Mouse (Mus musculus) forebrain, embryonic 16.5 days (tissue): ENCODE measurements around the gene Gcgr. TPM values are rescaled to one million over a fixed set of nuclear protein-coding genes. Genes with fewer than 3 reads are reported as not detected.

Source experiments
- ATAC-seq: fragments of 200-750 bp; cut with Nextera tagmentation; 2 replicates; pipeline ENCODE4 v1.8.0; 2017; ENCODE audit warnings: mild to moderate bottlenecking, moderate library complexity
- H3K27ac ChIP-seq: fragments of 300-500 bp; sonication (generic); 2 replicates; pipeline ENCODE4 v1.5.1; 2014; ENCODE audit warnings: low read length, control low read depth
- H3K27me3 ChIP-seq: fragments of 300-500 bp; sonication (generic); replicated peaks from 2 replicates; pipeline ENCODE4 v1.6.1; 2014; ENCODE audit warnings: low read length; ENCODE audit not compliant: control insufficient read depth, insufficient read depth
- H3K36me3 ChIP-seq: fragments of 300-500 bp; sonication (generic); 2 replicates; pipeline ENCODE4 v1.6.1; 2014; ENCODE audit not compliant: control insufficient read depth, insufficient read depth
- H3K4me1 ChIP-seq: fragments of 300-500 bp; sonication (generic); replicated peaks from 2 replicates; pipeline ENCODE4 v1.6.1; 2014; ENCODE audit warnings: low read length; ENCODE audit not compliant: control insufficient read depth, insufficient read depth
- H3K4me2 ChIP-seq: fragments of 300-500 bp; sonication (generic); 2 replicates; pipeline ENCODE4 v1.6.1; 2014; ENCODE audit warnings: mild to moderate bottlenecking, low read length, control low read depth
- H3K4me3 ChIP-seq: fragments of 300-500 bp; sonication (generic); replicated peaks from 2 replicates; pipeline ENCODE4 v1.5.1; 2014; ENCODE audit warnings: mild to moderate bottlenecking, low read length, control low read depth
- H3K9ac ChIP-seq: fragments of 300-500 bp; sonication (generic); replicated peaks from 2 replicates; pipeline ENCODE4 v1.6.1; 2014; ENCODE audit warnings: low read depth, low read length, control low read depth
- H3K9me3 ChIP-seq: fragments of 300-500 bp; sonication (generic); 2 replicates; pipeline ENCODE4 v1.6.1; 2016; ENCODE audit warnings: low read length; ENCODE audit not compliant: control insufficient read depth
- WGBS: fragments of 180-500 bp; shearing (Covaris S2); extraction: QIAGEN DNeasy Blood & Tissue Kit; methylation state at CpG from one replicate; pipeline ENCODE4 v1.1.7; 2014; 5-methylcytosine and 5-hydroxymethylcytosine counted together
- polyA plus RNA-seq: library from polyadenylated mRNA; unstranded; fragments of >200 nt; fragmentation: Nextera tagmentation; extraction: Ambion mirVana; gene quantifications from 2 replicates; pipeline ENCODE4 v1.2.1, GENCODE M21; 2015

Gcgr gene
- polyA plus RNA-seq, 1 experiment from 2014 or later: not detected

- H3K36me3 ChIP-seq: 0 out of 2 replicates have a peak, but pooled peaks cover 4% of the 10 kb centered on the region
- H3K4me2 ChIP-seq: no peak overlapping the region
- no peaks in the 10 kb centered on the region for H3K27me3 ChIP-seq
- no peak overlapping the region for H3K4me3 ChIP-seq
- H3K9ac ChIP-seq: no peak overlapping the region
- no peak overlapping the region for H3K27ac ChIP-seq
- no peaks in the 10 kb centered on the region for H3K4me1 ChIP-seq
- no peak for ATAC-seq
- no peaks in the 10 kb centered on the region for H3K9me3 ChIP-seq
- WGBS: 73% methylated on average over 6 of the region's 6 CpGs
Observed at GRCm38 (mm10) chr11:120501018-120501417, 29.5 kb upstream of the Gcgr start.

- H3K27ac ChIP-seq: no peak overlapping the region
- no peaks in the 10 kb centered on the region for H3K27me3 ChIP-seq
- no peaks in the 10 kb centered on the region for H3K4me1 ChIP-seq
- H3K4me2 ChIP-seq: no peak overlapping the region
- H3K4me3 ChIP-seq: no peak overlapping the region
- no peaks in the 10 kb centered on the region for H3K9me3 ChIP-seq
- WGBS: 84% methylated on average over 4 of the region's 4 CpGs
- no peak for ATAC-seq
- H3K9ac ChIP-seq: no peak overlapping the region
- H3K36me3 ChIP-seq: 0 out of 2 replicates have a peak, but pooled peaks cover 4% of the 10 kb centered on the region
Observed at GRCm38 (mm10) chr11:120501701-120502100, 28.8 kb upstream of the Gcgr start.

GRCm38 (mm10) chr11:120505661-120506060 lies 24.8 kb upstream of the Gcgr start:
- Histone ChIP-seq H3K4me1 (peaks cover under 1% of the 10 kb centered on the region; the same call in 1 of the 2 replicates), H3K36me3 (no peaks in the 10 kb centered on the region), H3K9me3 (no peaks in the 10 kb centered on the region), H3K9ac (no peak overlapping the region), H3K27me3 (no peaks in the 10 kb centered on the region), H3K4me2 (no peak overlapping the region), H3K4me3 (no peak overlapping the region), H3K27ac (no peak overlapping the region)
- WGBS: 95% methylated on average over 3 of the region's 3 CpGs
- ATAC-seq: no peak

- 60% methylated on average over 4 of the region's 4 CpGs for WGBS
- no peaks in the 10 kb centered on the region for H3K36me3 ChIP-seq
- H3K4me2 ChIP-seq: no peak overlapping the region
- H3K9ac ChIP-seq: no peak overlapping the region
- H3K4me3 ChIP-seq: no peak overlapping the region
- no peak for ATAC-seq
- no peak overlapping the region for H3K27ac ChIP-seq
- H3K27me3 ChIP-seq: no peaks in the 10 kb centered on the region
- peaks cover 2% of the 10 kb centered on the region; the same call in 1 of the 2 replicates for H3K4me1 ChIP-seq
- H3K9me3 ChIP-seq: no peaks in the 10 kb centered on the region
Observed at GRCm38 (mm10) chr11:120506899-120507298, 23.6 kb upstream of the Gcgr start.

GRCm38 (mm10) chr11:120507611-120508289 lies 22.7 kb upstream of the Gcgr start:
- no peak overlapping the region for H3K27ac ChIP-seq
- H3K4me3 ChIP-seq: no peak overlapping the region
- no peaks in the 10 kb centered on the region for H3K27me3 ChIP-seq
- H3K9ac ChIP-seq: no peak overlapping the region
- H3K4me2 ChIP-seq: no peak overlapping the region
- no peaks in the 10 kb centered on the region for H3K9me3 ChIP-seq
- H3K36me3 ChIP-seq: no peaks in the 10 kb centered on the region
- no peak for ATAC-seq
- peaks cover 2% of the 10 kb centered on the region; the same call in 1 of the 2 replicates for H3K4me1 ChIP-seq
- WGBS: 81% methylated on average over 13 of the region's 13 CpGs

GRCm38 (mm10) chr11:120508290-120508870 lies 22.1 kb upstream of the Gcgr start:
- WGBS: 84% methylated on average over 9 of the region's 9 CpGs
- no peaks in the 10 kb centered on the region for H3K27me3 ChIP-seq

GRCm38 (mm10) chr11:120509940-120510339 lies 20.6 kb upstream of the Gcgr start:
- Histone ChIP-seq H3K36me3 (no peaks in the 10 kb centered on the region), H3K4me2 (no peak overlapping the region), H3K9ac (no peak overlapping the region), H3K27me3 (no peaks in the 10 kb centered on the region), H3K4me3 (no peak overlapping the region), H3K27ac (no peak overlapping the region), H3K4me1 (peaks cover 2% of the 10 kb centered on the region; the same call in 1 of the 2 replicates), H3K9me3 (no peaks in the 10 kb centered on the region)
- ATAC-seq: no peak
- WGBS: 30% methylated on average over 4 of the region's 4 CpGs

More at GRCm38 (mm10) chr11:120508290-120508870, 22.1 kb upstream of the Gcgr start:
- Histone ChIP-seq H3K9me3 (no peaks in the 10 kb centered on the region), H3K4me3 (no peak overlapping the region), H3K9ac (no peak overlapping the region), H3K4me1 (peaks cover 2% of the 10 kb centered on the region; the same call in 1 of the 2 replicates), H3K36me3 (no peaks in the 10 kb centered on the region), H3K27ac (no peak overlapping the region), H3K4me2 (no peak overlapping the region)
- ATAC-seq: no peak

GRCm38 (mm10) chr11:120510375-120511030 lies 20.0 kb upstream of the Gcgr start:
- ATAC-seq: no peak
- Histone ChIP-seq H3K4me2 (peak overlapping the region; percentile 35), H3K27me3 (no peaks in the 10 kb centered on the region), H3K9ac (peak overlapping the region; percentile 36), H3K27ac (no peak overlapping the region), H3K4me1 (peaks cover 2% of the 10 kb centered on the region; the same call in 1 of the 2 replicates), H3K4me3 (no peak overlapping the region), H3K9me3 (no peaks in the 10 kb centered on the region), H3K36me3 (no peaks in the 10 kb centered on the region)
- WGBS: 3% methylated on average over 16 of the region's 16 CpGs

- Histone ChIP-seq H3K27ac (no peak overlapping the region), H3K4me3 (no peak overlapping the region), H3K4me1 (peaks cover 2% of the 10 kb centered on the region; the same call in 1 of the 2 replicates), H3K36me3 (no peaks in the 10 kb centered on the region), H3K27me3 (no peaks in the 10 kb centered on the region), H3K4me2 (no peak overlapping the region), H3K9ac (no peak overlapping the region), H3K9me3 (no peaks in the 10 kb centered on the region)
- 47% methylated on average over 6 of the region's 6 CpGs for WGBS
- no peak for ATAC-seq
Observed at GRCm38 (mm10) chr11:120512790-120513453, 17.6 kb upstream of the Gcgr start.
